Mouse (Mus musculus): ENCODE measurements around the gene Psmd14. TPM values are rescaled to one million over a fixed set of nuclear protein-coding genes. Genes with fewer than 3 reads are reported as not detected.

Gene Psmd14
- total RNA-seq (2021) = 10 to 100 TPM; 63.3 to 63.8 TPM
- long read RNA-seq, experiment 1, transcript Psmd14-201 (12 exons, 1,541 nt) = major isoform, 57 of 58 reads
- long read RNA-seq, experiment 1, partial matches to known transcripts = 0 of 58 reads
- long read RNA-seq, experiment 1, other reads (novel, unspliced or antisense) = 1 of 58 reads
- long read RNA-seq, experiment 2, transcript Psmd14-201 (12 exons, 1,541 nt) = major isoform, 58 of 60 reads
- long read RNA-seq, experiment 2, partial matches to known transcripts = 0 of 60 reads
- long read RNA-seq, experiment 2, other reads (novel, unspliced or antisense) = 2 of 60 reads

DNA sequence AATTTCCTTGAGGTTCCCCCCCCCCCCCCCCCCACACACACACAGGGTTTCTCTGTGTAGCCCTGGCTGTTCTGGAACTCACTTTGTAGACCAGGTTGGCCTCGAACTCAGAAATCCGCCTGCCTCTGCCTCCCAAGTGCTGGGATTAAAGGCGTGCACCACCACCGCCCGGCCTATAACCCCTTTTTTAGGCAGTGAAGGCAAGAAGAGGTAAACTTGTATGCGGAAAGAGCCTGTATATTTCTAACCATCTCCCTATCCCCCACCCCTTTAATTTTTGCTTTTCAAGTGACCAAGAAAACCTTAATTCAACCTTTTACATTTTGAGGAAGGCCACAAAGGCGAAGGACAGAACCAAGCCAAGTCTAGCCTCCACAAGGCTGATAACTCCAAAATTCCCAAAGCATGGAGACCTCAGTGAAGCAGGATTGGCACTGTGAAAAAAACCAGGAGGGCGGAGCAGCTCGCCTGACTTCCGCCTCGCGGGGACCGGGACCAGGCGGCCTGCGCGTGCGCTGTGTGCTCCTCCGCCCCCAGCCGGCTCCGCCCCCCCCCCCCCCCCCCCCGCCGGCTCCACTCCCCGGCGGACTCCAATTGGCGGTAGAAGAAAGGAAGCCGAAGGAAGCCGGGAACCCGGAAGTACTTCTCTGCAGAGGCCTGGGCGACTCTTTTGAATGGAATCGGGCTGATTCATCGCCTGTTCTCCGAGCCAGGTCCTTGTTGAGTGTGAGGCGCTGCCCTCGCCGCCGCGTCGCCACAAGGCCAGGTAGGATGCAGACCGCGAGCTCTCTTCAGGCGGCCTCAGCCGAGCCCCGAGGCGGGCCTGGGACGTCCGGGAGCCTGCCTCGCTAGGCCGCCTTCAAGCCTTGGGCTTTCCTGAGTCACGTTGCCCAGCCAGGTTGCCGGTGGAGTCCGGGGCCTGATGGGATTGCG lies at the start of gene Psmd14:
Gene Psmd14, plus strand, starts transcription at position 587 of the 933 bp plus-strand sequence.
- TF ChIP-seq CTCF (IDR thresholded peaks at IDR 0.05) = no peak
- peak within 1 kb of the TSS; percentile 90 for H3K27ac ChIP-seq
- intact Hi-C loops (cut with DNase I) = loop anchor here (5.0 kb wide), 1 partner anchor 91 kb away; the partner anchor contains the start of gene Tbr1
- DNase-seq = peak; percentile 94
- peak within 1 kb of the TSS; percentile 92 for H3K4me3 ChIP-seq

DNA sequence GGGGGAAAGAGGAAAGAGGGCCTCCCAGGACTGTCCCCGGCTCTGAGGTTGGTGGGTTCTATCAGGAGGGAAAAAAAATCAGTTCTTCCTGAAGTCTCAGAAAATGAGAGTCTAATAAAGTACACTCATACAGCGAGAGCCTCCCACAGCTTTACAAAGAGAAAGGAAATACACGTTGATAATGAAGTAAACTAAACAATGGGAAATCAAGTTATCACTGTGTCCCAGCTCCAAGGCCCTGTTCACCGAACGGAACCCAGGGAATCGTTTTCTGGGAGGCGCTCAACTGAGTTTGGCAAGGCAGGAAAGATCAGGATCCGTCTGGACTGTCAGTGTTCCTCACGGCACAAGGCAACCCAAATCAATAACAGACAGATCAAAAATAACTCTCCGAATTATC lies 48.7 kb upstream of the Psmd14 start:
- no peak overlapping the region for H3K4me3 ChIP-seq
- DNase-seq = no peak
- intact Hi-C loops (cut with DNase I) = loop anchor here (10.0 kb wide), 1 partner anchor 152 kb away; no protein-coding TSS in a partner anchor
- TF ChIP-seq CTCF (IDR thresholded peaks at IDR 0.05) = no peak
- no peak overlapping the region for H3K27ac ChIP-seq

DNA sequence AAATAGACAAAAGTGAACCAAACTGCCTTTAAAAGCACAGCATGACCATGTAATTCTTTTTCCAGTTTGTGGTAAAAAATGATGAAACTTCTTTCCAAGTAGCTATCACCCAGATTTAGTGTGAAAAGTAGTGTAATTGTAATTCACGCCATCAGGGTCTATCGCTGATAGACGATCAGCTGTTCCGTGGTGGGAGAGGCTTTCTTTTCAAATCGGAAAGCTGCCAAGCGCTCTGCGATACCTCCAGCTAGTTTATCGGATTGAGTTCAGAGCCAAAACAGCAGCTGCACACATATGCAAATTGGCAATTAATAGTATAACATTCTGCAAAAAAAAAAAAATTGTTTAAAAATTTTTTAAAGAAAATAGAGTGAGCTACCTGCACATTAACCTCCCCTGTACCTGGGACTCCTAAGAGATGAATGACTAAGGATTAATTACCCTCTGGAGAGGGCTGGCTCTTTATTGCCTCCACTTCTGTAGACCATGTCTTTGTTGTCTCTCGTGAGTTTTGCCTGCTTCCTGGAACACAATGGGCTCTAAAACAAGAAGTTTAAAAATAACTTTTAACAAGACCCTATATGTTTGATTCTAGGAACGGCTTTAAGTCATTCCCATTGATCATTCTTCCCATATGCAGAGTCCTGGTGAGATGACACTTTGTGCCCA lies 47.8 kb upstream of the Psmd14 start:
- Histone ChIP-seq H3K4me3 (no peak overlapping the region), H3K27ac (no peak overlapping the region)
- TF ChIP-seq CTCF (IDR thresholded peaks at IDR 0.05) = no peak
- intact Hi-C loops (cut with DNase I) = loop anchor here (10.0 kb wide), 1 partner anchor 151 kb away; no protein-coding TSS in a partner anchor
- no peak for DNase-seq

DNA sequence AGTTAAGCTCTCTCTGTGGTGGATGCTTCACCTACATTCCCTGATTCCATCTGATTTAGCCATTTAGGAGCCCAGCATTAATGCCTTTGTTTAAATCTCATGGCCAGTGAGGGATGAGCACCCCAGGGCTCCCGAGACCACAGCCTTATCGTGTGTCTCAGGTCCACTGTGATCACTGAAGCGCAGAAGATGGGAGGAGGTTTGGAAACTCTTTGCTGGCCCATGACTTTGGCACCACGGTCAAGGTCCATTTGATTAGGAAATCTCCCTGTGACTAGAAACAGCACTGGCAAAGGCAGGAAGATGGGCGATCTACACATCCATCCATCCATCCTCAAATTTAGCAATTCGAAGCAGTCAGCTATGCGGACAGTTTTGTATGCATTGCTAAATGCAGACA lies 44.1 kb upstream of the Psmd14 start:
- intact Hi-C loops (cut with DNase I) = loop anchor here (5.0 to 10.0 kb wide), 3 partner anchors 147 to 620 kb away; no protein-coding TSS in a partner anchor
- H3K4me3 ChIP-seq = no peak overlapping the region
- TF ChIP-seq CTCF (IDR thresholded peaks at IDR 0.05) = no peak
- no peak overlapping the region for H3K27ac ChIP-seq
- DNase-seq = no peak

DNA sequence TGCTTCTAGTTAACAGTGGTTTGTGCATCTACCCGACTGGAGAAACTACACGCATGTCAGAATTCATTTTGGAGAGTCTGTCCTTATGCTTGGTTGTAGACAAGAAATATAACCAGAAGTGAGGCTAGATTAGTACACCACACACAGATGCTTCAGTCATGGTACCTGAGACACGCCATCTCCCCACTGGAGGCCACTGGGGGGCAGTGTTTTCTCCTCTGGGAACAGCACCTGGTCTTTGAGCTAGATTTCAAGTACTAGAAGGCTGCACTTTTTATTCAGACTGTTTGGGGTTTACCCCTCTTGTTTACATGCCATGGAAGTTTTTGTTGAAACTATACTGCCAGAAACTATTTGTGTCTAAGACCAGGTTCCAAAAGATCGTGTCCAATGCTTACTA lies 43.2 kb upstream of the Psmd14 start:
- TF ChIP-seq CTCF (IDR thresholded peaks at IDR 0.05) = peak; percentile 74
- Histone ChIP-seq H3K27ac (no peak overlapping the region), H3K4me3 (peak overlapping the region; percentile 15; the same call in 1 of the 2 replicates)
- intact Hi-C loops (cut with DNase I) = loop anchor here (5.0 to 10.0 kb wide), 3 partner anchors 147 to 619 kb away; no protein-coding TSS in a partner anchor
- peak; percentile 51 for DNase-seq

DNA sequence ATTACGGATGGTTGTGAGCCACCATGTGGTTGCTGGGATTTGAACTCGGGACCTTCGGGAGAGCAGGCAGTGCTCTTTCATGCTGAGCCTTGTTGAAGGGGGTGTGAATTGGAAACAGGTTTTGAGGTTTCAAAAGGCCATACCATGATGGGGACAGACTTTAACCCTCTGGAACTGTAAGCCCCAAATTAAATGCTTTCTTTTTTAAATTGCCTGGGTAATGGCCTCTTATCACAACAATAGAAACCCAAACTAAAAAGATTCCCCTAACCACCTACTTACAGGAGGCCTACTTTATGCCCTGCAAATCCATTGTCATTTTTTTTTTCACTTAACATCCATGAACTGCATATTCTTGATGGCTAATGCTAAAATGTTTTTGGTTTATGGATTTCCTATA lies 36.9 kb upstream of the Psmd14 start:
- no peak for DNase-seq
- no peak overlapping the region for H3K4me3 ChIP-seq
- TF ChIP-seq CTCF (IDR thresholded peaks at IDR 0.05) = no peak
- no peak overlapping the region for H3K27ac ChIP-seq
- intact Hi-C loops (cut with DNase I) = no loop called here

DNA sequence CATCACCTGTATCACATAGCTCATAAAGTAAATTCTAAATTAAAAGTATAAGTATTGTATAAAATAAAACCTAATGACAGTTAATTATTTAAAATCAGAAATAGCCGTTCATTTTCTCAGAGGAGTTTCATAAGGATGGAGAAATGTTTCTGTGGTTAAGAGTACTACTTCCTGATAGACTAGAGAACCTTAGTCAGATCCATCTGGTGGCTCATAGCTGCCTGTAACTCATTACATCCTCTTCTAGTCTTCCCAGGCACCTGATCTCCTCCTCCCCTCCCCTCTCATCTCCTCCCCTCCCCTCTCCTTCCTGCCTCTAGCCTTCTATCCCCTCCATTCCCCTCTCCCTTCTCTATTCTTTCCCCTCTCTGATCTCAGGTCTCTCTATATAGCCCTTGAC lies 29.9 kb upstream of the Psmd14 start:
- Histone ChIP-seq H3K27ac (no peak overlapping the region), H3K4me3 (no peak overlapping the region)
- intact Hi-C loops (cut with DNase I) = no loop called here
- TF ChIP-seq CTCF (IDR thresholded peaks at IDR 0.05) = no peak
- no peak for DNase-seq

DNA sequence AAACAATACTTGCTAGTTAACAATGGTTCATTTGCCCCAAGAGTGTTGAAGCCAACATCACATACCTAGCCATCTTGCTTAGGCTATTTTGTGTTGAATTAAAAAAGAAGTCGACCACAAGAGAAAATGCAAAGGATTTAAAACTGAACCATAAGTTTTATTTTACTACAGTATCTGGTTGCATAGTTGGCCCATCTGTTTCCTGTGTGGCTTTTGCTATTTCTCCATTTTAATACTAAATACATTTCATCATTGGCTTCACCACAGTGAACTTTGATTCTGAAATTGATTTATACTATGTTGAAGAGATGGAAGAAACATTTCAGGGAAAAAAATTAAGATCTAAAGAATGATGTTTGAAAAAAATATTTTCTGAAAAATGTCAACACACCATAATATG lies 25.0 kb upstream of the Psmd14 start:
- Histone ChIP-seq H3K27ac (no peak overlapping the region), H3K4me3 (no peak overlapping the region)
- no peak for TF ChIP-seq CTCF (IDR thresholded peaks at IDR 0.05)
- DNase-seq = no peak
- intact Hi-C loops (cut with DNase I) = no loop called here

DNA sequence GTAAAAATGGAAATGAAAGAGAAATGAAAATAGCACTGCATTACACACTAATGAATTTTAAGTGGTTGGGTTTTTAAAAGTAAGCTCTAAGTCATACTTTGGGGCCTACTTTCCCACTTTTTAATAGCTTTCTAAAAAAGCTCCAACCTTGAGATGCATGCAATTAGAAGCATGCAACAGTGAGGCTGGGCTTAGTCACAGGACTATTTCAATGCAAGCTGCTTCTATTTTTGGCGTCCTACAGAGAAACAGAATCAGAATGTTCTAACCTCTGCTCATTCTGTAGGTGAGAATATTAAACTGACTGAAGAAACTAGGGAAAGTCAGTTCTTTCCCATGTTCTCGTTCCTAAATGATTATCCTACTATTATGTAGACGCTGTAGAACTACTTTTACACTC lies 22.4 kb upstream of the Psmd14 start:
- Histone ChIP-seq H3K27ac (no peak overlapping the region), H3K4me3 (no peak overlapping the region)
- intact Hi-C loops (cut with DNase I) = no loop called here
- no peak for TF ChIP-seq CTCF (IDR thresholded peaks at IDR 0.05)
- DNase-seq = no peak

DNA sequence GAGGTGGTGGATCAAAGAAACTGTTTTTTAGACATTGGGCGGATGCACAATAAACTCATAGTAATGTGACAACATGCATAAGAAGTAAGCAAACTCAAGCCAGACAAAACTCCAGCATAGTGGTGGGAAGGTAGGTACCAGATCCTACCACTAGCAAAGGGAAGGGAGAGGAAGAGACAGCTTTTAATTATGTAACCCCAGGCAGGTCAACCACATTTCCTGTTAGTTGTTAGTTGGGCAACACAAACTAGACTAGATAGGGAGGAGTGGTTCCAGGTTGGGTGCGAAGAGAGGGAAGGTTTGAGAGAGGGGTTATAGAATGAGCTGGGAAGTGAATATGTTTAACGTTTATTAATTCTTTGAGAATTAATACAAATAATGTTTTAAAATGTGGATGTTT lies 1.9 kb upstream of the Psmd14 start:
- Histone ChIP-seq H3K27ac (no peak overlapping the region), H3K4me3 (no peak overlapping the region)
- DNase-seq = no peak
- intact Hi-C loops (cut with DNase I) = no loop called here
- TF ChIP-seq CTCF (IDR thresholded peaks at IDR 0.05) = no peak

DNA sequence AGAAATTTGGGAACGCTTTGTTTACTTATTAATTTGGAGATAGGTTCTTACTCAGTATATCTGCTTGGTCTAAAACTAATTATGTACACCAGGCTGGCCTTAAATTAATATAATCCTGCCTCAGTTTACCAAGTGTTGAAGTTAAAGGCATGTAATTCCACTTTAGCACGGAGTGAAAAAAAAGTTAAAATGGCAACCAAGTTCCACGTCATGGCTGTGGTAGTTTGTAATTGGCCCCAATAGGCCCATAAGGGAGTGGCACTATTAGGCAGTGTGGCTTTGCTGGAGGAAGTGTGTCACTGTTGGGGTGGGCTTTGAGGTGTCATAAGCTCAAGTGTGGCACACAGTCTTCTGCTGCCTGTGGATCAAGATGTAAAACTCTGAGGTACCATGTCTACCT lies 1.0 kb downstream of the Psmd14 start:
- intact Hi-C loops (cut with DNase I) = loop anchor here (5.0 kb wide), 1 partner anchor 90 kb away; the partner anchor contains the start of gene Tbr1
- TF ChIP-seq CTCF (IDR thresholded peaks at IDR 0.05) = no peak
- DNase-seq = no peak
- Histone ChIP-seq H3K27ac (peak overlapping the region; percentile 90), H3K4me3 (peak overlapping the region; percentile 92)

DNA sequence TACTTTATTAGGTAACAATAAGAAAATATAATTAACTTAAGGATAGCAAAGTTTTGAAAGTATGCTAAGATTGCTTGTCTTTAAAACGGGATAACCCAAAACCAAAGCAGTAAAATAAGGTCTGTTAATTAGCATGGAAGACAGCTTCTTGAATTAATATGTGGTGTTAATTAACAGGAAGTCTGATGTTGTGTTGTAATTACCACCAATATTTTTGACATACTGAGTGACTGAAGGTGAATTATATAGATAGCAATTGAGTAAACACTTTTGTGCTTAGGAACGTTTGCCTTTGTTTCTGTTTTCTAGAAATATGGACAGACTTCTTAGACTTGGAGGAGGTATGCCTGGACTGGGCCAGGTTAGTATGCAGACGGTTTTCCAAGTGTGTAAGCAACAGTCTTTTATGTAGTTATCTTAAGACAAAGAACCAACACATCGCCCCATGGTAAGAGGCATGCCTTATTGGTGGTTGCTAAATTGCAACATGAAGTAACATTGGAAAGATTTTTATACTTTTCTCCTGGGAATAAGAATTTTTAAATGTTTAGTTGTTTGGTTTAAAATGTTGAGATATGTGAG lies 11.0 kb downstream of the Psmd14 start:
- no peak for DNase-seq
- no peak overlapping the region for H3K27ac ChIP-seq
- no peak for TF ChIP-seq CTCF (IDR thresholded peaks at IDR 0.05)
- intact Hi-C loops (cut with DNase I) = no loop called here
- H3K4me3 ChIP-seq = no peak overlapping the region
